Mouse (Mus musculus): ENCODE measurements around the gene Epdr1.

The Epdr1 gene

DNA sequence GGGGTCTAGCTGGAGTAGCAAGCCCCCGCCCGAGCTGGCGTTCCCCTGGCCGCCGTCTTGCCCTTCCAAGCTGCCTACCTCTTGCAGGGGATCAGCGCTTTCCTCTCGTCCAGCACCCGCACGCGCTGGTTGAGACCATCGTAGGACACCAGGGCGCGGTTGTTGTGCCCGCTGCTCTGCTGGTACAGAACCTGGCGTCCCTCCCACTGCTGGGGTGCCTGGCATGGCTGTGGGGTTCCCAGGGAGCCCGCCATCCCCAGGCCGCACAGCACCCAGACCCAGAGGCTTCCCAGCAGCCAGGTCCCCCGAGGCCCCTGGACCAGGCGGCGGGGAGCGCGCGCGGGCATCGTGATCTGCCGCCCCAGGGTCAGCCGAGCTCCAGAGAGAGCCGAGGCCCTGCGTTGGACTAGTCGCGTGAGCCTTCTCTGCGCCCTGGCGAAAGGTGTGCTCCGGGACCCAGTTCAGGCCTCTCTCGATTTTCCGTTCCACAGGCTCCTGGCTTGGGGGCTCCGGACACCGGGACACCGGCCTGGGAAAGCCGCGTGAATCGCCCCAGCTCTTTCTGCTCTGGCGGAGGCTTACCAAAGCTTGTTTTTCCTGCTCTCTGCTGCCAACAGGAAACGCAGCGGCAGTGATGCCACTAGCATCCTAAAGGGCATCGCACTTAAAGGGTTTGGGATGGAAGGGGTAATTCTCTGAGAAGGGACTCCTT, at the start of gene Epdr1:
TSS of gene Epdr1 (minus strand) at position 712 of the 712 bp plus-strand sequence.
- peak; percentile 9 to 15 for DNase-seq

DNA sequence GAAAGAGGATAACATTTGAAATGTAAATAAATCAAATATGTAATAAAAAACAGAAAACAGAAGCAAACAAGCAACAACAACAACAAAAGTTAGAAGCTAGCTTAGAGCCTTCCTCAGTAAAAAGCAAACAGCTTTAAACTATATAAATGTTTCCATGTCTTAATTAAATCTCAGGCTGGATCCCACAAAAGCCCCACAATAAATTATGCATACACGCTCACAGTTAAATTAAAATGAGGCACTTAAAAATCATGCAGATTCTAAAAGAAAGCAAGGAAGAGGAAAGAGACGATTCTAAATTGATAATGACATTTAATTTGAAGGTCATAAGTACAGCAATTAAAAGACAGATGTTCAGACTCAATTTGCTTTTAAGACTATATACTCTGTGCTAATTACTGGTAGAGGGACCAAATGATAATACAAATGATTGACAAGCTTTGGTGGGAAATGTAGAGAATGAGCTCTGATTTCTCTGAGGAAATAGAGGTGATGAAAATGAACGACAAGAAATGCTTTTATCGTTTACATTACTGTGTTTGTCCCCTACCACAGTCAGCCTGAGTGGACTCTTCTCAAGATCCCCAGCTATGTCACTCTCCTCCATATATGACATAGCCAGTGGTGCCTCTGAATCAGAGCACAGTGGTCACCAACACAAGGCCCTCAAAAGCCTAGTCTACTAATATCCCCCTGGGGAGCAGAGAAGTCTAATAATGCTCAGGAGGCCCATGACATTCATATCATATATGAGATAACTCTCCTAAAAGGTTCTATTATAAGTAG, 48.8 kb upstream of the Epdr1 start:
- no peak for DNase-seq

DNA sequence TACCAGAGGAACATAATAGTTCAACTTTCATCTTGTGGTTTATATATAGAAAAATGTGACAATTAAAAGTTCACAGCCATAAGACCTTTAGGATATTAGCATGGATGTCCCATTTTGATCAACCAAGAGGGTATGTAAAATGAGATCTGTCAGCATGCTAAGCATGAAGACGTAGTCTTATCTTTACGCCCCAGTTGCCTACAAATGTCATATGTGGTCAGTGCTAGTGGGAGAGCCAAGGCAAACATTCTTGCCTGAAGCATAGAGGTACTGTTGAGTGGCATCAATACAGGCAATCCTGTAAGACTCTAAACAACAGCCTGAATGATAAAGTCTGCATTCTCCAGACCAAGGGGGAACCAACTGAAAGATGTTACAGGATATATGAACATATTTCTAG, 32.7 kb upstream of the Epdr1 start:
- no peak for DNase-seq

DNA sequence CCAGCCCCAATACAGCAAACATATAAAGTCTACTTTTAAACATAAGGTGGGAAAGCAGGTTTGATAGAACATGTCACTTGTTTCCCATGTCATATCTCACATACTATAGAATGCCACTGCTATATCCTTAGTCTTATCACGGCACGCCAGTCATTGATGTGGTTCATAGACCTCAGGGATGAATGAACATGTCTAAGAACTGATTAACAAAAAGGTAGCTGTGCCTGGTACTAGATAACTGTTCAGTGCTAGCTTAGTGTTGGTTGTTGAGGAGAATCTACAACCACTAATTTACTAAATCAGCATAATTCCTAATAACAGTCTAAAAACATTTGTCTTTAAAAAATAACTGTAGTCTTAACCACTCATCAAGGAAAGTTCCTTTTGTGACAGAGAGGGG, 30.1 kb upstream of the Epdr1 start:
- no peak for DNase-seq

DNA sequence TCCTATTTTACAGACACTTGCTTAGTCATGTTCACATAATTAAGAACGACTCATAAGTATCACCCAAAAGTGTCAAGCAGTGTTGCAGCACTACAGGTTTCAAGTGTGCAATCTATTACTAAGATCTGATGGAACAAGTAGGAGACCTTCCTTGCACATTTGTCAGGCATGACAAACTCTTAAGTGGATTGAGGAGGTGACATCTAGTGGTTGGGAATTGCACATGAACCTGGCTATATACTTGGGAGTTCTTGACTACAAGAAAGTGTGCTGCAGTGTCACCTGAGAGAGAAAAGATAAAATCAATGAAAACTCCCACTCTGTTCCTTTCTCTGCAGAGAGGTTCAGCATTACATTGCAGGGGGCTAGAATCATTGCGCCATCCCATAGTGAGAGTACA, 24.5 kb upstream of the Epdr1 start:
- DNase-seq, result no peak

DNA sequence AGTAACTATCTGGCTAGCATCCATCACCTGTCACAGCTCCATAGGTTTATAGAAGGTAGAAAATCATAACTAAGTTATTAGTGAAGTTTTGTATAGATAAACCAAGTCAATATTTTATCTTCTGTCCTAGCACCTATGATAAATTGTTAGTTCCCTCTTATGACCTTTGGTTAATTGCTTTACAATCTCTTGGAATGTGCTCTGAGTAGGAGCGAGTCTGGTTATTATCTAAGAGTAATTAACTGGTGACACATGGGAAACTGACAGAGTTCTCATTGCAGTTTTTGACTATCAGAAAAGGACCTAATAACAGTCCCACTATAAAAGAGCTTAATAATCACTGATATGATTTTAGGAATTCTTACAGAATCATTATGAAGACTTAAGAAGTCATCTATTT, 23.8 kb upstream of the Epdr1 start:
- DNase-seq, result no peak

DNA sequence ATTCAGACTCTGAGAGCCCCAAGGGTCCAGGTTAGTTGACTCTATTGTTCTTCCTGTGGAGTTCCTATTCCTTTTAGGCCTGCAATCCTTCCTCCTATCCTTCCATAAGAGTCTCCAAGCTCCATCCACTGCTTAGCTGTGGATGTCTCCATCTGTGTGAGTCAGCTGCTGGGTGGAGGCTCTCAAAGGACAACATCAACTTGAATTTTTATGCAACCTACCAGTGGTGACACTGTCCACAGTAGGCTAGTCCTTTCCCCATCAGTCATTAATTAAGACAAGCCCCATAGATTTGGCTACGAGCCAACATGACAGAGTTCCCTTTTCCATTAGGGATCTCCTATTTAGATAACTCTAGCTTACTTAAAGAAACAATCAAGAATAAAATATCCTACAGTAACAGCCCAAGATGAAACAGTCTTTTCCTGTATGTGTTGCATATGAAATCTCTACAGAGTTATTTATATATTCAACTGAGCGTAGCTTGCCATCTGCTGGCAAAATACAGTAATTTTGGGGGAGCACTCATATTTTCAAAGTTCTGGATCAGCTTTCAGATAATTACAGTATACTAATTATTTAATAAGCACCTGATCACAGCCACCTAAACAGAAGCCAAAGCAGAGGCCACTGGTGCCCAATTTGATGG, 20.6 kb upstream of the Epdr1 start:
- no peak for DNase-seq

DNA sequence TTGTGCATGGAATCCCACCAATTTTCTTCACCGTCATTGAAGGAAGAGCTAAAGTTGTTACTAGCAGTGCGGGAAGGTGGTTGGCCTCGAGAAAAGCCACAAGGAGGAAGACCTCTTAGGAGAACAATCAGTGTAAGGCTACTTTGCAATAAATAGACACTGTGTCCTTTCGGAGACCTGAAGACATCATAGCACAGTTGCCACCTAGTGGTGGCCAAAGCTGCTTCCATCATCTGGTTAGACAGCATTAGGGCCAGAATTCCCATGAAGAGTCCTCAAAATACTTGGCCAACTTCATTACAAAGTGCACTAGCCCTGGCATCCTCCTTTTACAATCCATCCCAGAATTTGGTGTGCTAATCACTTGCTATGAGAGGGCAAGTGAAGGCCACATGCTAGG, 16.4 kb upstream of the Epdr1 start:
- DNase-seq, result no peak

DNA sequence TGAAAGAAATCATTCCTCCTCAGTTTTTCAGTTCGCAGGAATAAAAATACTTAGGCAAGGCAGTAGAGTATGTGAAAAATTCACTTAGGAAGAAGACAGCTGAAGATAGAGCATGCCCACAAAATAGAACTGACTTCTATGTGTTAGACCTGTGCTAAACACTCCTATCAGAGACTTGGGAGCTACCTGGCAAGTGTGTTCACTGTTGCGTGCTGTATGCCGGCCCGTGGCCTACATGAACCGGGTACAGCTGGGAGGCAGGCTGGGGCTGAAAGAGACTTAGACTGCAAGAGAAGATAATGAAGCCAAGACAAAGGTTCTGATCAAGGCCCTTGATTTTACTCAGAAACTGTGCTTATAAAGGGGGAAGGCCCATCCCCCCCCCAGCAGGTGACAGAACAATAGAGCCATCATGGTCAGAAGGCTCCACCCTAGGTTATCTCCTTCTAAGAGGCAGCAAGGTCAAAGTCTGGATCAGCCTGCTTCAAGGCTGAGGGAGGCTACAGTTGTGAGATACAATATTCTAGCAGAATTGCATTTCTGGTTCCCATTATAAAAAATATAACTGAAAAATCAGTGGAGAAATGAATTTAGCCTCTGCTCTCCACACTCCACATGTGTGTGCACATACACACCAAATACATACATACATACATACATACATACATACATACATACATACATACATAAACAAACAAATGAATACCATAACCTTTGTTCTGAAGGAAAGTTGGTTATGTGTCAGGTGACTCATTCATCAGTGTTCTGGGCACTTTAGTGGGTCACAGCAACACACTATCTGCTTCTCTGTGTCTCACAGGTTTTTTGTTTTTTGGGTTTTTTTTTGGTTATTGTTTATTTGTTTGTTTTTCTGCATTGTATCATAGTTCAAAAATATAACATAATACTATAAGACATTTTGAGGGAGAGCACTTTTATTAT, 11.3 kb upstream of the Epdr1 start:
- no peak for DNase-seq

DNA sequence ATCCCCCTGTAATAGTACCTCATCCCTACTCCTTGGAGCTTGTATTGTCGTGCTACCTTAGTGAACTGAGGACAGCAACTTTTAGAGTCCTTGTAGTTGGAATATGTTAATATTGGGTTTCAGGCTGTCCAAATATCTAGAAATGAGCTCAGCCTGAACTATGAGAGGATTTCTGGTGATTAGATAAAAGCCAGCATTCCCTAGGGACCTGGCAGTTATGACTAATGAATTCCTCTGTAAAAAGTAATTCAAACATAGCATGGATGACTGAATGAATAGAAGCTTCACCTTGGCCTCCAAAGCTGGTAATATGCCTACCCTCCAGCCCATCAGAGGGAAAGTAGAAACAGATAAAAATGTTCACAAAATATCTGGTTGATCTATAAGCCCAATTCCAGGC, 6.7 kb upstream of the Epdr1 start:
- no peak for DNase-seq

DNA sequence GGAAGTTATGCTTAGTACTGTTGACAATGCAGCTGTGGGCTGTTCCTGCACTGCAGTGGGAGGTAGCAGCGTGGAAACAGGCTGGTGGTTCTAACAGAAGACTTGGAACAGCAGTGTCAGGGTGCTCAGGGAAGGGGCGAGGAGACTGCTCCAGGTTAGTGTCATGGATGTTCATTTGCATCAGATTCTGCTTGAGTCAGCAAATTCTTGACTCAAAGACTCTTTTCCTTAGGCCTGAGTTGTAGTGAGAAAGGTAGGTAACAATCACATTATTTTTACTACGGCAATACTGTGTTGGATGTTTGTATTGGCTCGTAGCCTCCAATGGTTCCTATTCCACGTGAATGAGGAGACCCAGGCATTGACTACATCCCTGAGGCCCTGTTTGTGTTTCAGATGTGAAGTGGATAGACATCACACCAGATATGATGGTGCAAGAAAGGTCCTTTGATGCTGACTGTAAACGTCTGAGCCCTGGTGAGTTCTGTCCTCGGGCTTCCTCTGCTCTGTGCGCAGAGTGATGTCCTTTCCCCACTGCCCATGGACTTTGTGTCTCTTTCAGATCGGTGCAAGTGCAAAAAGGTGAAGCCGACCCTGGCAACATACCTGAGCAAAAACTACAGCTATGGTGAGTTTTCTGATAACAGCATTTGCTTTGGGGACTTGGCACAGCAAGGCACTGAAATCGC, 5.0 kb upstream of the Epdr1 start:
- DNase-seq, result no peak

DNA sequence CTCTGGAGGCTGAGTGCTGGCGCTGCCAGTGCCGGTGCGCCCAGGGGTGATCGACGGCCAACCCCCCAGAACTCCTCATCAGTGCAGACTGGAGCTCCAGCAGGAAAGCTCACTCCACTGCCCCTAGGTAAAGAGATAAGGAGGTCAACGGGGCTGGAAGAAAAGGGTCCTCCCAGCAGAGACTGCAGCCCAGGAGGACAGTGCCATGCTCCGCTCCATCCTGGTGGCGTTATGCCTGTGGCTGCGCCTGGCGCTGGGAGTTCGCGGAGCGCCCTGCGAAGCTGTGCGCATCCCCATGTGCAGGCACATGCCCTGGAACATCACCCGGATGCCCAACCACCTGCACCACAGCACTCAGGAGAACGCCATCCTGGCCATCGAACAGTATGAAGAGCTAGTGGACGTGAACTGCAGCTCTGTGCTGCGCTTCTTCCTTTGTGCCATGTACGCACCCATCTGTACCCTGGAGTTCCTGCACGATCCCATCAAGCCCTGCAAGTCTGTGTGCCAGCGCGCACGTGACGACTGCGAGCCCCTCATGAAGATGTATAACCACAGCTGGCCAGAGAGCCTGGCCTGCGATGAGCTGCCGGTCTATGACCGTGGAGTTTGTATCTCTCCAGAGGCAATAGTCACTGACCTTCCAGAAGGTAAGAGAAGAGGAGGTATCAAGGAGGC, 3.6 kb upstream of the Epdr1 start:
- DNase-seq, result no peak

DNA sequence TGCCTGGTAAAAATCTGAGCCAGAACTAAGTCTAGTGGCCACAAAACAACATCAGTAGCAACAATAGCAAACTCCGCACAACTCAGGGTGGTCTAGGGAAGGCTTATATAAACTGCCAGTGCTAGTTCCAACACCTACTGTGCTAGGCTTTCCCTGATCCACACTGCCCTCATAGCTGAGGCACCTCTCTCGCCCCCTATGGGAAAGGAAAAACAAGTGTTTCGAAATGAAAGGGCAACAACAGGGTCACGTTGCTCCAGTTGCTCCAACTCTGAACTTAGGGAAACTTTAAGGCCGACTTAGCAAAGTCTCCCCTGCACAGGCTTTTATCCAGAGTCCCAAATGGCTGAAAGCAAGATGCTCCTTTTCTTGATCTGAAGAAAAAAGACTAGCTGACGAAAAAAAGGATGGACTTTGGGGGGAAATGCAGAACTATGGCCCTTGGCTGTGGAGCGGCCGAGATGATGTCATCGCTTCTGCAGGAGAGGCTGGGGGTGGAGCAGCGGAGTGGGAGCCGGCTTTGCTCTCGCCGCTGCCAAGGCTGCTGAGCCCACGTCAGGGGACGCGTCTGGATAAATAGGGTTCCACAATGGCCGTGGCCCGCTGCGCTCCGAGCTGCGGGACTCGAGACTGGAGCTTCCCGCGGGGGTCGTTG, 3.0 kb upstream of the Epdr1 start, which contains the start of gene Sfrp4:
TSS of gene Sfrp4 (plus strand) at position 532 of the 655 bp plus-strand sequence.
- DNase-seq, result no peak

DNA sequence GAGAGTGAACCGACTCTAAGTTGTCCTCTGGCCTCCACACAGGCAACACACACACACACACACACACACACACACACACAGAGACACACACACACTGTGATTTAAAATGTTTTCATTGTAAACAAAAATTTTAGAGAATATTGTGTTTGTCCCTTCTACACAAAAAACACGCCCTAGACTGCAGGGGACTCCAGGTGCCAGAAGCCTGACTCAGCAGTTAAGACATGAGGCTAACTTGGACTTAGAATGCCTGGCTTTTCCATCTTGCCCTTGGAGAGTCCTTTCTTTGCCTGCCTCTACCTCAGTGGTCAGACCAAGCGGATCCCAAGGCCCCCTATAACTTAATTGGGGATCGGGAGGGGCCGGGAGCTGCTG, 899 bp downstream of the Epdr1 start:
- DNase-seq, result no peak

DNA sequence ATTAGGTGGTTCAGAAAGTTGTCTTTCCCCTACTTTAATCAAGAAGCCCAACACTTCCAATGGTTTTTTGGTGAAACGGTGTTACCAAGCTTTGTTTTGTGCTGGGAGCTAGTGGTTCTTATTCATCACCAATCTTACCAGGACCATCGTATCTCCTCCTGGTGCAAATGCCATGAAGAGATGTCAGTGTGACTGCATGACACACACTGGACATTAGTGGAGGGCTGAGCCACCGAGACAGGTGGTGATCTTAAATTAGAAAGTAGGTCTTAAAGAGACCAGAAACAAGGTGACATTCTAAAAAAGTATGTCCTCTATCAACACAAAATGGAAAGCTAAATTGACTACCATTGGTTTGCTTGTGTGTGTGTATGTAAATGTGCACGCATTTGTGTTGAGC, 1.6 kb downstream of the Epdr1 start:
- no peak for DNase-seq

DNA sequence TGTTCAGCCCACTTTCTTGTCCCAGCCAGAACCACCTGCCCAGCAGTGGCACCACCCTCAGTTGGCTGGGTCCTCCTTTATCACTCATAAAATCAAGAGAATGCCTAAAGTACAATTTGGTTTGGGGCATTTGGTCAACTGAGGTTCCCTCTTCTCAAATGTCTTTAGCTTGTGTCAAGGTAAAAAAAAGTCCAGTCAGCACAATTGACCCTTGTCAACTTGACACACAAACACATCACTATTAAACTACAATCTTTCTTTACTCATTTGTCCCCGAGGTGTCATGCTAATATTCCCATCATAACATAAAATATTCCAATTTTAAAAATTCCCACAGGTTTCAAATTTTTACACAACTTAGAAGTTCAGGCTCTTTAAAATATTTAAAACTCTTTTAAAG, 5.4 kb downstream of the Epdr1 start:
- no peak for DNase-seq

DNA sequence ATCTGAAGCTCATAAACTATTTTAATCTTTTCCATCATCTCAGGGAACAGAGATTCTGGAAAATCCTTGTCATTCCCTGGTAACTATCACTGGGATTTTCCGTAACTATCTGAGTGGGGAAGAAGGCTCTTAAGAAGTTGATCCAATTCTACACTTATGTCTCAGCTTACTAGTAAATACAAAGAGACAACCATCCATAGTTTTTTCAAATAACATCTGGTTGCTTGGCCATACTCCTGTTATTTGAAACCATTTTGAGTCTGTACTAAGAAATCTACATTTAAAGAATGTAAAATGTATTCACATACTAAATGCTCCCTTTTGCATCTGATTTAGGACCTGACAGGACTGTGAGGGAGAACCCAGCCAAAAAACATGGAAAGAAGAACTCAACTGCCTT, 6.3 kb downstream of the Epdr1 start:
- no peak for DNase-seq

DNA sequence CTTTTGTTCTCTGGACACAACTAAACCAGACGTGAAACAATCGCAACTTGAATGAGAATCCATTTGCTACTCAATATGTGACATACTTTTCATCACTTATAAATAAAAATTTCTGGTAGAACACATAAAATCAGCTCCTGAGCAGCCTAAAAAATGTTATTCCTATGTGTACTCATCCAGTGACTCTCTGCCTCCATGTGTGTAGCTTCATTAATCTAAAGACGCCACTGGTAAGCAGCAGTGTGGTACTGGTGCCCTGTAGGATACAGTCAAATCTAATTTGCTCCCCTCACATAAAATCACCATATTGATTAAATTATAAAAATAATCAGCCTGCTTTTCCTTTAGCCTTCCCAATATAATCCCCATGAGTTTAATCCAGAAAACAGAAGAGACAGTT, 6.8 kb downstream of the Epdr1 start:
- no peak for DNase-seq

DNA sequence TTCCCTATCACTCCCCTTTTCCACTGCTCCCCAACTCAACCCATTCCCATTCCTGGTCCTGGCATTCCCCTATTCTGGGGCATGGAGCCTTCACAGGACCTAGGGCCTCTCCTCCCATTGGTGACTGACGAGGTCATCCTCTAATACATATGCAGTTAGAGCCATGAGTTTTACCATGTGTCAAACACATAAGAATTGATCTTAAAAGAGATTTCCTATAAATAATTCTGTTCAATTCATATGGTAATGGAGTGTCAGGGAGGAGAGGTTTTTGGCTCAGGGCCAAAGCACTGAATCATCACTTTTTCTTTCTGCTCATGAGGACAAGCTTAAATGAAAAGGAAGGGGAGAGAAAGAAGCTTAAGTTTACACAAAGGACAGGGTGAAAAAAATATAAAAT, 7.4 kb downstream of the Epdr1 start:
- no peak for DNase-seq

DNA sequence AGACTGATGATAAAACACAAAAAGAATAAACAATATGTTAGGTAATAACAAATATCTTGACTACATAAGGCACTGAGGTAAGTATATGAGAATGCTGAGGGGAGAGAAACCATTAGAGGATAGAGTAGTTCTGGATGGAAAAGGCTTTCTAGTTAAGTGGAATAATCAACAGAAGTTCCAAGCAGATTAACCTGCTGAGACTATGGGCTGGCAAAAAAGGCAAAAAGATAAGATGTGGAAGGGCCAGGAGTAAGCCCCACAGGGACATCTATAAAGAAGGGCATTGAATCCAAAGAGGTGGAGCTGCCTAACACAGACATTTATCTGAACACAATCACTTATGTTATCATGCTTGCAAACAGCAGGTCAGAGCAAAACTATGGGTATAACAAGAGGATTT, 11.6 kb downstream of the Epdr1 start:
- no peak for DNase-seq

DNA sequence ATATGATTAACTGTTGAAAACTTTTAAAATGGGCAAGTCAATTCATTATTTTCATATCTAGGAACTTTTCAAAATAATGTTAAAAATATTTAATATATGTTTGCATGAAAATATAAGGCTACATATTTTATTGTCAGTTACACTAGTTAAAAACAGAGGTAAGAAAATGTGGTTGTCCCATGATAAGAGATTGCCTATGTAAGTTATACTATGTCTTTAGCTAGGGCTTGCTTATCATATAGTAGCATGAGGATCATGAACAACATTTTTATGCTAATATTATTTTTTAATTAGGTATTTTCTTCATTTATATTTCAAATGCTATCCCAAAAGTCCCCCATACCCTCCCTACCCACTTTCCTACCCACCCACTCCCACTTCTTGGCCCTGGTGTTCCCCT, 14.8 kb downstream of the Epdr1 start:
- DNase-seq, result no peak
